Mouse (Mus musculus): ENCODE measurements around the gene Rdh11. TPM values are rescaled to one million over a fixed set of nuclear protein-coding genes. Genes with fewer than 3 reads are reported as not detected.
"Not testable (repeated sequence)": the region's sequence is repeated elsewhere in the genome, so short reads cannot be mapped to it uniquely, and the experiment has no call there.

Gene Rdh11
- 16.6 and 20.8 TPM in 2 replicates for polyA plus RNA-seq (2015; fragmentation: Nextera tagmentation; extraction: Ambion mirVana)

DNA sequence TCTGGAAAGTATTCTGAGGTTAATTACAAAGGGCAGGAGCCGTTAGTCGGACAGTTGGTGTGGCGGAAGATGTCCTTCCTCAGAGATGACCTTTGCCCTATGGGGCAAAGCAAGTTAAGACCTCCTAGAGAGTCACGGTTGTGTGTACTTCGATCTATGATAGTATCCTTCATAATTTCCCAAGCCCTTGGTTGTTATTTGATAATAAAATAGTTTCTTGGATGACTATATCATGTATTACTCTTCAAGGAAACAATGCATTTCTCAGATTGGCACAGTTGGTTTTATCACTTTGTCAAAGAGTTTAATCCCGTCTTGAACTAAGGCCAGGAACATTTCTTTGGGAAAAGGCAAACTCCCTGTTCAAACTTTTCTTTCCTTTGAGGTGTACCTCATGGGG is at the start of gene Rdh11:
TSS of gene Rdh11 (minus strand) at position 101 of the 400 bp plus-strand sequence.
- Histone ChIP-seq H3K4me2 (peak within 1 kb of the TSS; percentile 81), H3K27me3 (no peaks in the 10 kb centered on the region), H3K27ac (peak within 1 kb of the TSS; percentile 75), H3K9me3 (replicated peaks) (no peaks in the 10 kb centered on the region), H3K4me3 (replicated peaks) (peak within 1 kb of the TSS; percentile 75), H3K9ac (peak within 1 kb of the TSS; percentile 77), H3K36me3 (peaks cover 19% of the 10 kb centered on the region), H3K4me1 (replicated peaks) (peaks cover 17% of the 10 kb centered on the region)
- WGBS (ENCODE audit: insufficient replicate concordance): 63% methylated on average over 6 of the region's 6 CpGs
- DNase-seq: no peak
- no peak for ATAC-seq (ENCODE audit: low read depth)

DNA sequence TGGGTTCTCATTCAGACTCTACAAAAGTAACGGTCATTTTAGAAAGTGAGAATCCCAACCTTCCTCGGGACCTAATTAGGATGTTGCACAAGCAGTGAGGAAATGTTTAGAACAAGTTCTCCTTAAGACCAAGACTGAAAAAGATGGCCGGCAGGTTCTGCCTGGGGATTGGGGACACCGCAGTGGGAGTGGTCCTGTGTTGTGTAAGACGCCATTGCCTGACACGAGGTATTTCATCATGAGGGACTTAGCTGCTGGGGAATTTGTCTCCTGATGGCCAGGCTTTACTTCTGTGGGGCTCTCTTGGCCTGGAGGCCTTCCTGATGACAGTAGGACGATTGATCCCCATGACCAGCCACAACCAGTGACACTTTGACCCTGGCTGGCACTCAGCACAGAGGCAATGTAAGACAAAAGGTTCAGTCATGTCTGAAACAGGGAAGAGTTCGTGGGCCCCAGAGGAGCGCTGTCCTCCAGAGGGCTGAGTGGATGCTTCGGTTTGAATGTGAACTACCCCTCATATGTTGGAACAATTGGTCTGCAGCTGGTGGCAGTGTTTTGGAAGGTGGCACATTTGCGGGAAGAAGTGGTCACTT is 43.5 kb upstream of the Rdh11 start:
- no peak overlapping the region for H3K9ac ChIP-seq
- H3K4me3 ChIP-seq (replicated peaks): no peak overlapping the region
- no peaks in the 10 kb centered on the region for H3K27me3 ChIP-seq
- ATAC-seq (ENCODE audit: low read depth) (no peak), DNase-seq (no peak)
- H3K36me3 ChIP-seq: peaks cover 58% of the 10 kb centered on the region
- no peaks in the 10 kb centered on the region for H3K9me3 ChIP-seq (replicated peaks)
- 75% methylated on average over 11 of the region's 11 CpGs for WGBS (ENCODE audit: insufficient replicate concordance)
- no peaks in the 10 kb centered on the region for H3K4me1 ChIP-seq (replicated peaks)
- H3K27ac ChIP-seq: no peak overlapping the region
- H3K4me2 ChIP-seq: no peak overlapping the region

- H3K4me3 ChIP-seq (replicated peaks): no peak overlapping the region
- H3K27me3 ChIP-seq: no peaks in the 10 kb centered on the region
- no peak overlapping the region for H3K9ac ChIP-seq
- no peak for ATAC-seq (ENCODE audit: low read depth)
- no peaks in the 10 kb centered on the region for H3K9me3 ChIP-seq (replicated peaks)
- H3K27ac ChIP-seq: no peak overlapping the region
- H3K4me1 ChIP-seq (replicated peaks): no peaks in the 10 kb centered on the region
- no peak for DNase-seq
- WGBS (ENCODE audit: insufficient replicate concordance): 51% methylated on average over 5 of the region's 5 CpGs
- H3K36me3 ChIP-seq: no peaks in the 10 kb centered on the region
- H3K4me2 ChIP-seq: no peak overlapping the region
Measured at GRCm38 (mm10) chr12:79217511-79217910, 25.4 kb upstream of the Rdh11 start.

GRCm38 (mm10) chr12:79211447-79211846 is 19.4 kb upstream of the Rdh11 start:
- ATAC-seq (ENCODE audit: low read depth): no peak

GRCm38 (mm10) chr12:79208703-79209464 is 16.8 kb upstream of the Rdh11 start, which contains the start of gene Rdh12:
Gene Rdh12, plus strand, starts transcription at chr12:79208914.
- 5% methylated on average over 13 of the region's 13 CpGs for WGBS (ENCODE audit: insufficient replicate concordance)
- no peaks in the 10 kb centered on the region for H3K9me3 ChIP-seq (replicated peaks)
- H3K27me3 ChIP-seq: no peaks in the 10 kb centered on the region
- H3K4me2 ChIP-seq: peak within 1 kb of the TSS; percentile 61
- peaks cover 9% of the 10 kb centered on the region; the same call in 1 of the 2 replicates for H3K4me1 ChIP-seq (replicated peaks)
- peak within 1 kb of the TSS; percentile 44 for H3K4me3 ChIP-seq (replicated peaks)
- ATAC-seq (ENCODE audit: low read depth) (peak; percentile 39; the same call in 1 of the 2 replicates), DNase-seq (no peak)
- H3K27ac ChIP-seq: no peak within 1 kb of the TSS
- no peak within 1 kb of the TSS for H3K9ac ChIP-seq
- H3K36me3 ChIP-seq: no peaks in the 10 kb centered on the region

More at GRCm38 (mm10) chr12:79211447-79211846, 19.4 kb upstream of the Rdh11 start:
- no peak for DNase-seq
- Histone ChIP-seq H3K4me1 (replicated peaks) (peaks cover 9% of the 10 kb centered on the region; the same call in 1 of the 2 replicates), H3K27me3 (no peaks in the 10 kb centered on the region), H3K4me2 (no peak overlapping the region), H3K4me3 (replicated peaks) (no peak overlapping the region), H3K27ac (no peak overlapping the region), H3K9me3 (replicated peaks) (no peaks in the 10 kb centered on the region), H3K9ac (no peak overlapping the region), H3K36me3 (no peaks in the 10 kb centered on the region)
- 73% methylated on average over 8 of the region's 8 CpGs for WGBS (ENCODE audit: insufficient replicate concordance)

DNA sequence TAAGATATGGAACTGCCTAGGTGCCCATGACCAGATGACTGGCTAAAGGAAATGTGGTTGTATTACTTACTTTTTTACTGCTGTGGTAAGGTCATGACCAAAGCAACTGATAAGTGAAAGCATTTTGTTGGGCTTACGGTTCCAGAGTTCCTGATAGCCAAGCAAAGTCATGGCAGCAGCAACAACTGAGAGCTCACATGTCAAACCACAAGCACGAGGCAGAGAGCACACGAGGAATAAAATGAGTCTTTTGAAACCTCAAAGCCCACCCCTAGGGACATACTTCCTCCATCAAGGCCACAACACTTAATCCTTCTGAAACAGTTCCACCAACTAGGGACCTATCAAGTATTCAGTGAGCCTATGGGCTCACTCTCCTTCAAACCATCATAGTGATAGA is 9.8 kb upstream of the Rdh11 start:
- no peak for DNase-seq
- 21% methylated on average over 3 of the region's 3 CpGs for WGBS (ENCODE audit: insufficient replicate concordance)
- ATAC-seq (ENCODE audit: low read depth): no peak

DNA sequence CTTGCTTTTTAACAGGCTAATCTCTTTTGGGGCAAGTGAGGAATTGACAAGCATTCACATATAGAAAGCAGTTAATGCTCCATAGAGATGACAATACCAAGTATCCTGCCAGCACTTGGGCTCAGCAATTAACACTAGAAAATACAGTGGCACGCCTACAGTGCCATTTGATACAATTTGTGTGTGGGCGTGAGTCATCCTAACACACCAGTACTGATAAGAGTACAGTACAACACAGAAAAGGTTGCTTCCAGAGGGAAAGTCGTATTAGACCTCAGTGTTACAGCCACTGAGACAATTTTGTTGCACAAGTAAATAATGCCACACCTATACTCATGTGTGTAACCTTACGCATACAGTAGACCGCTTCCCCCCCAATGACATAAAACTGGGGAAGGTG is 5.0 kb upstream of the Rdh11 start:
- no peaks in the 10 kb centered on the region for H3K36me3 ChIP-seq
- H3K4me1 ChIP-seq (replicated peaks): peaks cover under 1% of the 10 kb centered on the region
- H3K27ac ChIP-seq: no peak overlapping the region
- DNase-seq (no peak), ATAC-seq (ENCODE audit: low read depth) (no peak)
- no peaks in the 10 kb centered on the region for H3K9me3 ChIP-seq (replicated peaks)
- 60% methylated on average over 5 of the region's 5 CpGs for WGBS (ENCODE audit: insufficient replicate concordance)
- H3K27me3 ChIP-seq: no peaks in the 10 kb centered on the region
- H3K4me2 ChIP-seq: no peak overlapping the region
- H3K4me3 ChIP-seq (replicated peaks): no peak overlapping the region
- H3K9ac ChIP-seq: no peak overlapping the region

More for the DNA sequence above, 9.8 kb upstream of the Rdh11 start:
- Histone ChIP-seq H3K4me3 (replicated peaks) (no peak overlapping the region), H3K27ac (no peak overlapping the region), H3K4me1 (replicated peaks) (no peaks in the 10 kb centered on the region), H3K4me2 (no peak overlapping the region), H3K36me3 (no peaks in the 10 kb centered on the region), H3K9ac (no peak overlapping the region), H3K9me3 (replicated peaks) (no peaks in the 10 kb centered on the region), H3K27me3 (no peaks in the 10 kb centered on the region)

GRCm38 (mm10) chr12:79193441-79193840 is 1.3 kb upstream of the Rdh11 start:
- ATAC-seq (ENCODE audit: low read depth) (no peak), DNase-seq (peak; percentile 52)
- Histone ChIP-seq H3K4me2 (no peak overlapping the region), H3K4me3 (replicated peaks) (no peak overlapping the region), H3K27ac (no peak overlapping the region), H3K27me3 (no peaks in the 10 kb centered on the region), H3K4me1 (replicated peaks) (peaks cover 17% of the 10 kb centered on the region), H3K9me3 (replicated peaks) (no peaks in the 10 kb centered on the region), H3K9ac (no peak overlapping the region), H3K36me3 (peaks cover 6% of the 10 kb centered on the region; the same call in 1 of the 2 replicates)
- 0% methylated on average over 3 of the region's 3 CpGs for WGBS (ENCODE audit: insufficient replicate concordance)

- DNase-seq (peak; percentile 72), ATAC-seq (ENCODE audit: low read depth) (peak; percentile 76)
- H3K4me2 ChIP-seq: peak overlapping the region; percentile 81
- H3K36me3 ChIP-seq: peaks cover 24% of the 10 kb centered on the region
- H3K4me3 ChIP-seq (replicated peaks): peak overlapping the region; percentile 75
- peaks cover 17% of the 10 kb centered on the region for H3K4me1 ChIP-seq (replicated peaks)
- H3K9ac ChIP-seq: peak overlapping the region; percentile 77
- H3K27me3 ChIP-seq: no peaks in the 10 kb centered on the region
- H3K9me3 ChIP-seq (replicated peaks): no peaks in the 10 kb centered on the region
- whole genome bisulfite sequencing (ENCODE audit: insufficient replicate concordance): 4% methylated on average over 14 of the region's 14 CpGs
- H3K27ac ChIP-seq: peak overlapping the region; percentile 75
Measured at GRCm38 (mm10) chr12:79191701-79192100, 392 bp downstream of the Rdh11 start.

DNA sequence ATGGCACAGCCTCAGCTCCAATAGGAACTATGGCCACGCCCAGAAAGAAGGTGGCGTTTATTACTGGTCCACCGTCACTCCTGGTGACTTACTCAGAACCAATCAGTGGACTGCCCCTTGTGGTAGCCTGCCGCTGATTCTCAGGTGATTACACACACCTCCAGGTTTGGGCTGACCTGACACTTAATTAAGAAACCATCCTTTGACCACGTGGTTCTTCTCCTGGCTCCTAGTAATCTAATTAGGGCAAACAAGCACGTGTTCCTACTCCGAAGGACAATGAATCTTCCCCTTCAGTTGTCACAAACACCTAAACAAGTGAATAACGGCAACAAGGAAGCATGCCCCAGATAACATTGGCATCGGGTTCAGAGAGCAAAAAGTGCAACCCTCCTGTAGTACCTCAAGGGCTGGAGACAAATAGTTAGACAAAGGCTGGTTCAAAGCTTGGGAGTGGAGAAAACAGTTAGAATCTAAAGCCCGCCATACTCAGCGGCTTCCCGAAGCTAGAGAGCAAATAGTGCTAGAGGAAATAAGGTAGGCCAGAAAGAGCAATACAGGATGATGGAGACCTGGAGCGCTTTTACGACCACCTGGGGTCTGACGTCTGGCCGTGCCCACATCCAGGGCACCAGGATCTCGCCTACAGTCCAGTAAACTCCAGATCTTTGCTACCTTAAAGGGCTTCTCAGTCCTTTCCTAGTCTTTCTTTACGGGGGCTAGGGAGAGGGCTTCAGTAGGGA is 991 bp downstream of the Rdh11 start:
- under 1% methylated on average over 18 of the region's 18 CpGs for WGBS (ENCODE audit: insufficient replicate concordance)
- ATAC-seq (ENCODE audit: low read depth) (peak; percentile 97), DNase-seq (peak; percentile 83)
- no peaks in the 10 kb centered on the region for H3K27me3 ChIP-seq
- H3K27ac ChIP-seq: peak overlapping the region; percentile 75
- no peaks in the 10 kb centered on the region for H3K9me3 ChIP-seq (replicated peaks)
- H3K4me3 ChIP-seq (replicated peaks): peak overlapping the region; percentile 75
- peak overlapping the region; percentile 77 for H3K9ac ChIP-seq
- H3K4me2 ChIP-seq: peak overlapping the region; percentile 81
- H3K36me3 ChIP-seq: peaks cover 30% of the 10 kb centered on the region
- peaks cover 17% of the 10 kb centered on the region for H3K4me1 ChIP-seq (replicated peaks)

- not testable (repeated sequence) for ATAC-seq (ENCODE audit: low read depth); H3K9ac ChIP-seq; DNase-seq; H3K4me3 ChIP-seq (replicated peaks); H3K9me3 ChIP-seq (replicated peaks); H3K27ac ChIP-seq; H3K27me3 ChIP-seq; H3K4me2 ChIP-seq
- 77% methylated on average over 4 of the region's 6 CpGs for WGBS (ENCODE audit: insufficient replicate concordance)
- Histone ChIP-seq H3K4me1 (replicated peaks) (peaks cover 16% of the 10 kb centered on the region), H3K36me3 (peaks cover 82% of the 10 kb centered on the region)
Measured at GRCm38 (mm10) chr12:79185160-79185559, 6.9 kb downstream of the Rdh11 start.
